Mouse (Mus musculus): ENCODE data around the gene Arhgef6. TPM values are rescaled to one million over a fixed set of nuclear protein-coding genes. Genes with fewer than 3 reads are reported as not detected.

Arhgef6 gene
- total RNA-seq, 2 experiments from 2014 or later: 14.4 to 16.4 TPM

DNA sequence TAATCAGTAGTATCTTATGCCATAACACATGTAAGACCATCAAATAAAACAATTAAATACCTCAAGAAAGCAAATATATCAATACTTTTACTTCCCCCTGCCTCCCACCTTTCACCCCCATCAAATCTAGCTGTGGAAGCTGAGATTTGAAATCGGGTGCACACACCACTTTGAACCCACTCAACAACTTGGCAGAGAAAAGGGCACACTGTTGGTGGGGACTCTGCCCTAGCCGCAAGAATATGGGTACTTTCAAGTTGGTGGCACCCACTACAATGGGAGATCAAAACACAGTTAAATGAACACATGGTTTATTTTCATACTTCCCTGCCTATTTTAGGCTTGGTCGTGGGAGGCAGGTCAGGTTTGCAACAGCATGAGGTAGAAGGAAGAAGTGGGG, 116.6 kb downstream of the Arhgef6 start:
- TF ChIP-seq CTCF (IDR thresholded peaks at IDR 0.05): no peak
- Histone ChIP-seq H3K4me3 (no peak overlapping the region), H3K27ac (no peak overlapping the region)
- intact Hi-C loops (cut with DNase I): no loop called here
- no peak for DNase-seq (ENCODE audit: extremely low spot score in 1 of 2, low spot score in 2 of 2)

DNA sequence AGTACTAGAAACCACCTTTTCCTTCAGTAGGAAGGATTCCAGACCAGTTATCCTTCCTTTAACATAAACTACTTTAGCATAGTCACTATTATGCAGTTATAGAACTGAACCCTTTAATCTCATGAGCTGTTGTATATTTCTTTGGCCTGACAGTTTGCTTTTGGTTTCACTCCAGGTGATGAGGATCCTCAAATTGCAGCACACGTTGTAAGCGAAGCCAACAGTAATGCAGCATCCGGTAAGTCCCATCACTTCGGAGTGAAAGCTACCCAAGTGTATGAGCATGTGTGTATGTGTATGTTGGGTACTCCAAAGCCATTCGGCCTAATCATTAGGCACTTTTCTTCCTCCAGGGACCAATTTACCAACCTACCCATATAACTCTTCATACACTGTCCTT, 119.0 kb downstream of the Arhgef6 start:
- Histone ChIP-seq H3K4me3 (no peak overlapping the region), H3K27ac (no peak overlapping the region)
- intact Hi-C loops (cut with DNase I): no loop called here
- no peak for DNase-seq (ENCODE audit: extremely low spot score in 1 of 2, low spot score in 2 of 2)
- no peak for TF ChIP-seq CTCF (IDR thresholded peaks at IDR 0.05)

DNA sequence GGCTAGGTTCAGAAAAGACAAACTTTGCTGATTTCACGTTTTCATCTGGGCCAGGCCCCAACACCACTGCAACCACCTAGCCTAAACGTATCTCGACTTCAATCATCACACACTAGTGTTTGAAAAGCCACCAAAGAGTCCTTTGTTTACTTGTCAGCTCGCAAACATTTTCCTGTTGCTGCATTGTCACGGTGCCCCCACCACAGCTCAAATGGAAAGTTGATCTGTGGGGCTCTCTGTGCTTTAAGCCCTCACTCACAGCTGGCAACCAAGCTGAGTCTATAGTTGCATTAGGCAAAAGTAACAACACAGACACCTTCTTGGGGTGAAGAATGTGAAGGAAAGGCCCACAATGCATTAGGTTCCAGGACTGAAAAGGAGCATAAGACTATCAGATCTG, 122.3 kb downstream of the Arhgef6 start:
- Histone ChIP-seq H3K27ac (no peak overlapping the region), H3K4me3 (no peak overlapping the region)
- intact Hi-C loops (cut with DNase I): no loop called here
- DNase-seq (ENCODE audit: extremely low spot score in 1 of 2, low spot score in 2 of 2): no peak
- no peak for TF ChIP-seq CTCF (IDR thresholded peaks at IDR 0.05)

DNA sequence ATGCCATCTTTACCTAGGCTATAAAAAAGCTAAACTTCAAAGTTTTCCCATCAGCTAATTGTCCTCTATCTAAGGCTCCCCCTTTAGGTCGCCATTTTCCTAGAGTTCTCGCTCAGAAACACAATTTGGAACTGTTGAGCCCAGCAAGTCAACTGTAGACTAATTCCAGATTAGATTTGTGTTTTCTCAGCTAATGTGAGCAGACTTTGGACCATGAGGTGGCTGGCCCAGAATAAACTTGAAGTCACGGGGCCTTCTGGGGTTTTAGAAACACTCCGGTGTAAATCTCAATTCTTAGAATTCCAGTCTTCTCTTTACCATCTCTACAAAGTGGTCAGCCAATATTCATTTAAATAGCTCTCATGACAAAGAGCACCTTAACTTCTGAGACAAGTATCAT, 123.0 kb downstream of the Arhgef6 start:
- DNase-seq (ENCODE audit: extremely low spot score in 1 of 2, low spot score in 2 of 2): no peak
- intact Hi-C loops (cut with DNase I): no loop called here
- no peak overlapping the region for H3K4me3 ChIP-seq
- TF ChIP-seq CTCF (IDR thresholded peaks at IDR 0.05): no peak
- no peak overlapping the region for H3K27ac ChIP-seq

DNA sequence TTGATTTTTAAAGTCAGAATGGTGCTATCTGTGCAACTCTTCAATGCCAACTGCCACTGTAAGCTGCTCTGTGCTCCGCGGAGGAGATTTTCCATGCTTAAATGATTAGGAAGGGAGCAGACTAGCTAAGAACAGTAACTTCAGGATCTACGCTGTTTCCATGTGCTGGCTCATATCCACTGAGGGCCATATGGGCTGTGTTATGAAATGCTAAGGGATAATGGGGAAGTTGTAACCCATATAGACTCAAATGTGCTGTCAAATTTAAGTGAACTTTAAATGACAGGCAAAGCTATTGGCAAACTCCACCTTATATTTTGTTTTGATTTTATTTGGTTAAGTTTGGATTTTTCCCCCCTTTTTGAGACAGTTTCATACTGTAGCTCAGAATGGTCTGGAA, 125.7 kb downstream of the Arhgef6 start:
- intact Hi-C loops (cut with DNase I): no loop called here
- H3K27ac ChIP-seq: no peak overlapping the region
- TF ChIP-seq CTCF (IDR thresholded peaks at IDR 0.05): no peak
- DNase-seq (ENCODE audit: extremely low spot score in 1 of 2, low spot score in 2 of 2): no peak
- no peak overlapping the region for H3K4me3 ChIP-seq

DNA sequence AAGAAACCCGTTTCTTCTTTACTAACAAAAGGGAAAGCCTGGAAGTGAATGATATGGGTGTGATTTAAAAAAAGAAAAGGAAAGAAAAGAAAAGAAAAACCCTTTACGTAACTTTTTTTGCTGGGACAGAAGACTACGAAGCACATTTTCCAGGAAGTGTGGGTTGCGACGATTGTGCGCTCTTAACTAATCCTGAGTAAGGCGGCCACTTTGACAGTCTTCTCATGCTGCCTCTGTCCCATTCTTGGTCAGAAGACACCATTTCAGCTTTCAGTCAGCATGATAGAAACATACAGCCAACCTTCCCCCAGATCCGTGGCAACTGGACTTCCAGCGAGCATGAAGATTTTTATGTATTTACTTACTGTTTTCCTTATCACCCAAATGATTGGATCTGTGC, 126.7 kb downstream of the Arhgef6 start, which contains the start of gene Cd40lg:
Cd40lg (plus strand) TSS at position 268 of the 400 bp plus-strand sequence.
- intact Hi-C loops (cut with DNase I): no loop called here
- DNase-seq (ENCODE audit: extremely low spot score in 1 of 2, low spot score in 2 of 2): no peak
- H3K4me3 ChIP-seq: no peak within 1 kb of the TSS
- TF ChIP-seq CTCF (IDR thresholded peaks at IDR 0.05): no peak
- no peak within 1 kb of the TSS for H3K27ac ChIP-seq

DNA sequence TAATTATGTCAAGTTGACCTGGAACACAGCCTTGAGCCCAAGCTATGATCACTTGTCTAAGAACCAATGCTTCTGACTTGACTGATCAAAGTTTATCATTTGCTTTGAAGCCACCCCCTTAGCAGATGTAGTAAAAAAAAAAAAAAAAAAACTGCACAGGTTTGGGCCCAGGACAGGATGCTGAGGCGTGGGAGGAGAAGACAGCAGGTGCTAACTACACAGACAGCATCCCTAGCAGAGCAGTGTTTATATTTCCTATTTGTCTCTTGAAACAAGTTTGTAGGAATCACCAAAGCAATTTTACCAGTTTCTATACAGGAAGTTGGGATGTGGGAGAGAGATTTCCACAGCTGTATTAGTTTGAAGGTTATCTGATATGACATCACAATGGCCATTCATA, 127.9 kb downstream of the Arhgef6 start:
- TF ChIP-seq CTCF (IDR thresholded peaks at IDR 0.05): no peak
- Histone ChIP-seq H3K4me3 (no peak overlapping the region), H3K27ac (no peak overlapping the region)
- intact Hi-C loops (cut with DNase I): no loop called here
- DNase-seq (ENCODE audit: extremely low spot score in 1 of 2, low spot score in 2 of 2): no peak

DNA sequence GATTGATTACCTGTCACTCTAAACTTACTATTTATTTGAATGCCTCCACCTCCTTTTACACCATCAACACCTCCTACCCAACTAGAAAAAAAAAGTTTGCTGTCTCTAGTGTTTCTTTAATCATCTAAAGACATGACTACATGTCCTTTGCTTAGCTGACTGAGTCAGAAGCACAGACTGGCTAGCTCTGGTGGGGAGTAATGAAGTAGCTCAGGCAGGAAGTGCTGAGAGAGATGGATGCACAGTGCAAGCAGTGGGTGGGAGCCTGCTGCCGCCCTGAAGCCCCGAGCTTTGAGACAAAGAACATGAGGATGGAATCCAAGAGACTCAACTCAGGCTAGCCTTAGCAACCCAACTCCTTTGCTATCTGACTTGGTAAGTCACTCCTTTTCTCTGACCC, 138.1 kb downstream of the Arhgef6 start:
- Histone ChIP-seq H3K27ac (no peak overlapping the region), H3K4me3 (no peak overlapping the region)
- intact Hi-C loops (cut with DNase I): no loop called here
- no peak for DNase-seq (ENCODE audit: extremely low spot score in 1 of 2, low spot score in 2 of 2)
- no peak for TF ChIP-seq CTCF (IDR thresholded peaks at IDR 0.05)

DNA sequence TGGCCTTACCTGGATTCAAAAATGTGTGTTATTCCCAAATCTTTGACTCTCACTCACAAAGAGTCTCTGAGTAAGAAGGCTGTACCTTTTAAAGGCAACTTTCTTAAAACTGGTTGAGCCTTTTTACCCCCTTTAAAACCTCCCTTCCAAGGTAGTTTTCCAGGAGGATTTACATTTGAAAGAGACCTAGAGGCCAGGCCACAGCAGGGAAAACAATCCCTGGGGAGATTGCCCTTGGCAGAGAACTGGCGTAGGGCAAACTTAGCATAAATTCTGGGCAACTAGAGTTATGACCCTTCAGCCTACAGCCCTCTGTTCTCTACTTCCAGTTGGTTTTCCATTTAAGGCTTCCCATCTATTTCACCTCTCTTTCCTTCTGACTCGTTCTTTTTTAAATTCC, 140.5 kb downstream of the Arhgef6 start:
- no peak for DNase-seq (ENCODE audit: extremely low spot score in 1 of 2, low spot score in 2 of 2)
- Histone ChIP-seq H3K27ac (no peak overlapping the region), H3K4me3 (no peak overlapping the region)
- TF ChIP-seq CTCF (IDR thresholded peaks at IDR 0.05): no peak
- intact Hi-C loops (cut with DNase I): no loop called here

DNA sequence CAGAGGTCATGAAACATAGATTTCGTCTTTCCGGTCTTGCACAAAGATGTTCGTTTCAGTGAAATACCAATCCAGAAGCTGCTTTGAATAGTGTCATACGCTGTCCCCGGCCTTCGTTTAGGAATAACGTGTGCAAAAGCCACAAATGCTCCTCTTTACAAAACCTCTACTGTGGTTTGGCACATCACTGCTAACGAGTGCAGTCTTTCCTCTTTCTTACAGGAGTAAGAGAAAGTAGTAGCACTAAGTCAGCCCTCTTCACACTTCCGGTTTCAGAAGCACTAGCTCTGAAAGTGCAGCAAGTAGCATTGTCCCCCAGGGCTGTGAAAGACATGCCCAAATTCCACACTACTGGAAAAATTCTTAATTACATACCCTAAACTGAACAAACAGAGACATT, 142.2 kb downstream of the Arhgef6 start:
- TF ChIP-seq CTCF (IDR thresholded peaks at IDR 0.05): no peak
- no peak for DNase-seq (ENCODE audit: extremely low spot score in 1 of 2, low spot score in 2 of 2)
- Histone ChIP-seq H3K4me3 (no peak overlapping the region), H3K27ac (no peak overlapping the region)
- intact Hi-C loops (cut with DNase I): no loop called here

DNA sequence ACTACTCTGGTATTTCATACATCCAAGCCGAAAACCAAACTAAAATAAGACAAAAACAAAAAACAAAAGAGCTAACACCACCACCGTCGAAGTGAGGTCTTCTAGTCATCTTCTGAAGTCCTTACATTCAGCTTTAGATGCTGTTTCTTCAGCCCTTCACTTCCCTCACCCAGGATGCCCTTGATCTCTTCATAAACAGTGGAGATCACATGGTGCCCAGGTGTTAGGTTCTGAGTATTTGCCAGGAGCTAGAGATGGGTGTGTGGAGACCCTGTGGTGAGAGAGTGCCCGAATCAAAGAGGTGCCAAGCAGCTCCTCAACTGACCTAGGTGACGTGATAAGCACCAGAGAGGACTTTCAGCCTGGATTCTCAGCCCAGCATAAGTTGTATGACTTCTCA, 149.2 kb downstream of the Arhgef6 start:
- Histone ChIP-seq H3K27ac (no peak overlapping the region), H3K4me3 (no peak overlapping the region)
- no peak for TF ChIP-seq CTCF (IDR thresholded peaks at IDR 0.05)
- DNase-seq (ENCODE audit: extremely low spot score in 1 of 2, low spot score in 2 of 2): no peak
- intact Hi-C loops (cut with DNase I): no loop called here

DNA sequence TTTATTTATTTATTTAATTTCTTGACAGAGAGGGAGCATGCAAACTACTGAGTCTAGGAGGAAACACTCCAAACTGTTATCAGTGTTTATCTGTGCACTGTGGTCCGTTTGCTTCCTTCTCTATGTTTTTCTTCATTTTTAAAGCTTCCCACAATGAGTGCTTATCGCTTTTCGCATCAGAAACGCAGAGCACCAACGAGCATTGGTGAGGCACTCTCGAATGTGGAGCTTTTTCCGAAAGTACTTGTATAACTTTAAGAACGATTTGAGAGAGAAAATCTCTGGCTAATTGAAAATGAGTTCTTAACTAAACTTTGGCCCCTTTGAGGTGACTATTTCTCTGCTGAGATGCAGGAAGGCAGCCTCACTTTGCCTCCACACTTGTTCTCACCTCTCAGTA, 151.2 kb downstream of the Arhgef6 start:
- no peak overlapping the region for H3K27ac ChIP-seq
- H3K4me3 ChIP-seq: no peak overlapping the region
- TF ChIP-seq CTCF (IDR thresholded peaks at IDR 0.05): no peak
- intact Hi-C loops (cut with DNase I): no loop called here
- no peak for DNase-seq (ENCODE audit: extremely low spot score in 1 of 2, low spot score in 2 of 2)

DNA sequence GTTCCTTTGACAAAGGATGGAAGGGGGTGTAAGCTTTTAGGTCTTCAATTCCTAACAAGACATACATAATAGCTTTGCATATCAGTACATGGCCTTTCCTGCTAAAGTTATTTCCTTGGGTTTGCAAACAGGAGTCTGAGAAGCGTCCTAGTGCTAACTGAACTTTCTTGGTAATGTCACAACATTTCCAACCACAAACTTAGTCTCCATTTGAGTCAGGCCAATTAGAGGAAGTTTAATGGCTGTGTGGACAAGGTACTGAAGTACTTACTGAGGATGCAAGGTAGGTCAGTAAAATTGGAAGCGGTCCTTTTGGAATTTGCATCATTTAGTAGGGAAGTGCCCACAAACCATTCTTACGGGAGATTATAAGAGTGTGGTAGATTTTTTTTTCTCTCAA, 155.2 kb downstream of the Arhgef6 start:
- intact Hi-C loops (cut with DNase I): no loop called here
- no peak for DNase-seq (ENCODE audit: extremely low spot score in 1 of 2, low spot score in 2 of 2)
- TF ChIP-seq CTCF (IDR thresholded peaks at IDR 0.05): no peak
- Histone ChIP-seq H3K4me3 (no peak overlapping the region), H3K27ac (no peak overlapping the region)

DNA sequence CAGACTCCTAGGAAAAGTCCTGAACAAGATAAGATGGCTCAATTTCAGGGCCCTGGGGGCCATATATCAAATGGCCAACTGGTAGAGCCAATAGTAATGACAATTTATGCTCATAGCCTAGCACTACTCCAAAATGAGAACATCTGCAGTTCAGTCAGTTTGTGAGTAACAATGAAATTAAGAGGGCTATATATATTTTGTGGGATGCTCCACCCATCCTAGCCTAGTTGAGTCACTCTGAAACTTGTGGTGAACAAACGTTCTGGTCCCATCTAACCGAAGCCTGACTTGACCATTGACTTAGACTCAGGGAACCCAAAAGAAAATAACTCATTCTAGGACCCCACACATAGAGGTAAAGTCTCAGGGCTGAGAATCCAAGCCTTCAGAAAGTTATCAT, 156.1 kb downstream of the Arhgef6 start:
- DNase-seq (ENCODE audit: extremely low spot score in 1 of 2, low spot score in 2 of 2): no peak
- Histone ChIP-seq H3K4me3 (no peak overlapping the region), H3K27ac (no peak overlapping the region)
- TF ChIP-seq CTCF (IDR thresholded peaks at IDR 0.05): no peak
- intact Hi-C loops (cut with DNase I): no loop called here

Other genes with a start within 250 kb of the Arhgef6 start
- gene Cd40lg, start 126.6 kb downstream of the Arhgef6 start, total RNA-seq (2021): not detected
- gene Rbmx, start 54.3 kb upstream of the Arhgef6 start, total RNA-seq (2021): 10 to 100 TPM; 51.2 to 52.4 TPM
- not detected for gene Gm364, start 70.4 kb upstream of the Arhgef6 start, total RNA-seq (2021)
- gene Gpr101, start 165.0 kb upstream of the Arhgef6 start, total RNA-seq (2021): 1 to 10 TPM; 2.8 to 7.2 TPM